Mouse (Mus musculus): Measurements from ENCODE around the gene Nisch. TPM values are rescaled to one million over a fixed set of nuclear protein-coding genes. Genes with fewer than 3 reads are reported as not detected.

The Nisch gene
- 100 to 1,000 TPM; 373 to 412 TPM for total RNA-seq (2021)

DNA sequence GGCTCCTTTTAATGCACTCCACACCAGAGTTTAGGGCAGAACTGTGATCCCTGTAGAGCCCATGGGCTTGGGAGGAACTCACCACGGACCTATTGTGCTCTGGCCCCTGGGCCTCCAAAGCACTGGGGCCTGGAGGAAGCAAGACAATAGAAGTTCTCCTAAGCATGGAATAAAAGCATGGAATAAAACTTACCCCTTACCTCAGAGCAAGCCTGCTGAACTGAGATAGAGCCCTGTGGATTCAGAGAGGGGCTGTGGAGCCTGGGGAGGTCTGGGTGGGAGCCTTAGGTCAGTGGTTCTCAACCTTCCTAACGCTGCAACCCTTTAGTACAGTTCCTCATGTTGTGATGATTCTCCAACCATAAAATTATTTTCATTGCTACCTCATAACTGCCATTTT, at the start of gene Nisch:
Gene Nisch, minus strand, starts transcription at position 101 of the 400 bp plus-strand sequence.
- intact Hi-C loops (cut with DNase I) = no loop called here
- no peak for DNase-seq (ENCODE audit: low spot score in 2 of 2)

DNA sequence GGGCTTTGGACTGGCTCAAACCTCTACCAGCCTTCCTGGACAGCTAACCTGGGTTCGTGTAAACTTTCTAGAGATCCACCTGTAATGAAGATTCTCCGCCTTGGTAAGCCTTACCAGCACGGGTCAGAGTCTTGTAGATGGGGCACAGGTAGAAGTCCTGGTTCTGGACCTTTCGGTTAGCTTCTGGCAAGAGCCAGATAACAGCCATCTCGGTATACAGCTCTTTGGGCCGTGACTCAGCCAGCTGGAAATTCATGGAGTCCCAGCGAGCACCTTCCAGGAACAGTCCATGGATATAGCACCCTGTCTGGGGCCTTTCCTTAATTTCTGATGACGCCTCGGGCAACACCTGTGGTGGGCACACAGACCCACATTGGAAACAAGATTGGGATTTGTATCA, 44.2 kb upstream of the Nisch start:
- intact Hi-C loops (cut with DNase I) = no loop called here
- no peak for DNase-seq (ENCODE audit: low spot score in 2 of 2)

DNA sequence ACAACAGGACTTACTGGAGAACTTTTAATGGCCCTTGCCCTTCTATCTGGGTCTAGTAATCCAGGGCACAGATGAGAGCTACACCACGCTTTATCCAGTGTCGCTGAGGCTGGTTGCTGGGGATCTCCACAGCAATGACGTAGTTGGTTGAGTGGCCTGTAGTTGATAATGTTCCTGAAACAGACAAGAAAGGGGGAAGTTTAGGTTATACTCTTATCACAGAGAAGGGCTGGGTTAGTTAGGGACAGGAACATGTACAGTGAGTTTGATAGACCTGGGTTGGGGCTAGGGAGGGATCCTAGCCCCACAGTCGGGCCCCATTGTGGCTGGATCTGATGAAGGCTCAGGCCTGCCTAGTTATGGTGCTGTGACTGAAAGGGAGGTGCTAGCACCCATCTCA, 43.6 kb upstream of the Nisch start:
- no peak for DNase-seq (ENCODE audit: low spot score in 2 of 2)
- intact Hi-C loops (cut with DNase I) = no loop called here

DNA sequence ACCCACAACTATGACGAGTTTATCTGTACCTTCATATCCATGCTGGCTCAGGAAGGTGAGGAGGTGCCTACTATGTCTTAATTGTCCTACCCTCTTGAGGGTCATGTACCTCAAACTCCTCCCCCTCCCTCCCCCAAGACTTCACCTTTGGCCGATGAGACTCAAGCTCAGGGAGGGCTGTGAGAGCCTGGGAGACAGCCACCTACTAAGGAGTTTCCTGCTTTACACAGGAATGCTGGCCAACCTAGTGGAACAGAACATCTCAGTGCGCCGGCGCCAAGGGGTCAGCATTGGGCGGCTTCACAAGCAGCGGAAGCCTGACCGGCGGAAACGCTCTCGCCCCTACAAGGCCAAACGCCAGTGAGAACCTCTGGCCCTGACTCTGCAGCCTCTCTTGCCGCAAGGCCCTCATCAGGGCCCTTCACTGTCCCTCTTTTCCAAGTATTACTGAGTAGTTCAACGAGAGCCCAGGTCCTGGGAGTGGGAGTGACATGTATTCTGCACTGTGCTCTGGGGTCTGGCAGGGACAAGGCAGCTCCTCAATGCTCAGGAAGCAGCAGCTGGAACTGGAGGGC, 41.8 kb upstream of the Nisch start:
- intact Hi-C loops (cut with DNase I) = no loop called here
- no peak for DNase-seq (ENCODE audit: low spot score in 2 of 2)

DNA sequence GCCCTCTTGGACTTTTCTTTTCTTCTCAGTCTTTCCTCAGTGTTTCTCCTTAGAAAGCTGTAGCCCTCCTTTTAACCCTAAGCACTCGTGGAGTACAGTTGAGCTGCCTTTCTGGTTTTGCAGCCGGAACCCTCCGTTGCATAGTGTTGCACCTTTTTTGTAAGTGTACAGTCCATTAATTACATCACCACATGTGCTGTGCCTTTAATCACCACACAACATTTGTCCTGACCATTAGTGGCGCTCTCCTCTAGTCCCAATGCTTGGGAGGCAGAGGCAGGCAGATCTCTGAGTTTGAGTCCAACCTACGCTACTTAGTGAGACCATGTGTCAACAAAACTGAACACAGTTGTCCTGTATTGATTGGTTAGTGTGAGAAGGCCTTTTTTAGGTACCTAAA, 35.3 kb upstream of the Nisch start:
- intact Hi-C loops (cut with DNase I) = loop anchor here (5.0 kb wide), 2 partner anchors 45 to 85 kb away; partner anchors contain the start of genes Capn7 and Tnnc1
- DNase-seq (ENCODE audit: low spot score in 2 of 2) = no peak

DNA sequence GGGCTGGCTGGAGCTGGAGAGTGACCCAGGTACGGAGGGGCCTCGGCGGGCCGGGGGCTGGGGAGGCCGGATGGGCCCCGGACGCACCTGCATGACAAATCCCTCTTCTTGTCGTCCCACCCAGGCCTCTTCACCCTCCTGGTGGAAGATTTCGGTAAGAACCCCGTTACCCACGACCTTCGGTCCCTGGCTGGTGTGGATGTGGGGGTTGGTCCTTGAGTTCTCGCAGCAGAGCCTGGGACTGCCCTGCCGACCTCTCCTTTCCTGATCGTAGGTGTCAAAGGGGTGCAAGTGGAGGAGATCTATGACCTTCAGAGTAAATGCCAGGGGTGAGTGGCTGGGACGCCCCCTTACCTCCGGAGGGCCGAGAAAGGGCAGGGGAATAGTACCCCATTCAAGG, 34.9 kb upstream of the Nisch start:
- DNase-seq (ENCODE audit: low spot score in 2 of 2) = no peak
- intact Hi-C loops (cut with DNase I) = loop anchor here (5.0 kb wide), 2 partner anchors 44 to 86 kb away; partner anchors contain the start of genes Capn7 and Tnnc1

DNA sequence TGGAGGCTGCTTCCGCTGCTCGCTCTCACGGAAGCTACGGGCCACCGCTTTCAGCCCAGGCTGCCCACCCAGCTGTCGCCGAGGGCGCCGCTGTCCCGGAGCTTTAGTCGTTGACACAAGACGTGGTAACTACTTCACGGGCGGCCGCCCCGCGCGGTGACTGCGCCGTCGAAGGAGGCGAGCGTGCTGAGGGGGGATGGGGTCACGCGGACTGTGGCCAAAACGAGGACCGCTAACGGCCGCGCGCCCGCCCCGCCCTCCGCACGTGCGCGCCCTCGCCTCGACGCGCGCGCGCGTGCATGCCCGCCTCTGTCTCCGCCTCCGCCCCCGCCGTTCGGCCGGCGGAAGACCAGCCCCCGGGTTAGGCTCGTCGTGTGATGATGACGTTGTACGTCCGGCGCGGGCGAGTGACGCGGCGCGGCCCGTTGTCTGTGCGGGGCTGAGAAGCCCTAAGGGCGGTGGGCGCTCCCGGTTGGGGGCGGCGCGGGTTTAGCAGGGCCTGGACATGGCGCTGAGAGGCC, 34.4 kb upstream of the Nisch start, which contains the start of the genes Phf7 and Bap1:
Gene Phf7, minus strand, starts transcription at position 234 of the 521 bp plus-strand sequence.
Gene Bap1, plus strand, starts transcription at position 367 of the 521 bp plus-strand sequence.
- DNase-seq (ENCODE audit: low spot score in 2 of 2) = peak; percentile 96
- intact Hi-C loops (cut with DNase I) = loop anchor here (5.0 kb wide), 2 partner anchors 44 to 86 kb away; partner anchors contain the start of genes Capn7 and Tnnc1

DNA sequence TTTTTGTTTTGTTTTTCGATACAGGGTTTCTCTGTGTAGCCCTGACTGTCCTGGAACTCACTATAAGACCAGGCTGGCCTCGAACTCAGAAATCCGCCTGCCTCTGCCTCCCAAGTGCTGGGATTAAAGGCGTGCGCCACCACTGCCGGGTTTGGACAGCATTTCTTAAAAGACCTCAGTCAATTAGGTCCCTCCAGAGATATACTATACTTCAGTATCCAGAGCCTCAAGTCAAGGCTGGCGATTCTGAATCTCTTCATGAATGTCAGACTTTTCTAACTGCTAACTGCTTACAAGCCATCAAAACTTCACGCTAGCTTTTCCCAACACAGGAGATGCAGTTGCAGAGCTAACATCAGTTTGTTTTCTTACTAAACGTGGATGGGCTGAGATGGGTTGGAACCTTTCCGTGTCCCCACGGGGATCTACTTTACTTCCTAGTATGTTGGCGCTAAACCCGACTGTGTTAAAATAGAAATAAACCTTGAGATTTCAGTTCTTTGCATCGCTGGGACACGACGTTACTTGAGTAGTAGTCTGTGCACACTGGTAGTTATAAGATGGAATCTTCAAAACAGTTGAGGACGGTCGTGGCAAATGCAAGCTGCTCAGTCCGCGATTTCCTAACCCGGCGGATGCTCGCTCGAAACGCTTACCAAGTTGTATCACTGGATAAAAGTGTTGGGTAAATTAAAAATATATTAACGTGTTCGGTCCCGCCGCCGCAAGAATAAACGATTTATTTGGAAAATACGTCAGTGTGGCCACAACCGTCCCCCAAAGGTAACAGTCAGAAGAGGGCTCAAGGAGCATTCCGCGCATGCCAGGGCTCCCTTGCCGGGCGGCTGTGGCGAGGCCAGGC, 33.7 kb upstream of the Nisch start:
- no peak for DNase-seq (ENCODE audit: low spot score in 2 of 2)
- intact Hi-C loops (cut with DNase I) = loop anchor here (5.0 kb wide), 2 partner anchors 43 to 87 kb away; partner anchors contain the start of genes Capn7 and Tnnc1

DNA sequence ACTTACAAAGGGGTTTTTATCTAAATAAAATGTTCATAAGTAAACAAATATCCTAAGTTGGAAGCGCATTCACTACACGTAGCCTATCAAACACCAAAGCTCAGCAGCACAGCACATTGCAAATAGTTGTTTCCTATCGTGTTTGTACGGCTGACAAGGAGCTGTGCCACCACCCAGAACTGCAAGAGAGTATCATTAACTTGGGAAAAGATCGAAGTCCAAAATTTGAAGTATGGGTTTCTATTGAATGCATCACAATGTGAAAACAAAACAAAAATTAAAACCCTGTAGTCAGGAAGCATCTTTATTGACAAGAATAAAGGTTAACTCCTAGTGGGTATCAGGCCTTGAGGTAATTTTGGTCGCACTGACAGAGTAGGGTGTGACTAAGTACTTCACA, 31.6 kb upstream of the Nisch start:
- DNase-seq (ENCODE audit: low spot score in 2 of 2) = no peak
- intact Hi-C loops (cut with DNase I) = no loop called here

DNA sequence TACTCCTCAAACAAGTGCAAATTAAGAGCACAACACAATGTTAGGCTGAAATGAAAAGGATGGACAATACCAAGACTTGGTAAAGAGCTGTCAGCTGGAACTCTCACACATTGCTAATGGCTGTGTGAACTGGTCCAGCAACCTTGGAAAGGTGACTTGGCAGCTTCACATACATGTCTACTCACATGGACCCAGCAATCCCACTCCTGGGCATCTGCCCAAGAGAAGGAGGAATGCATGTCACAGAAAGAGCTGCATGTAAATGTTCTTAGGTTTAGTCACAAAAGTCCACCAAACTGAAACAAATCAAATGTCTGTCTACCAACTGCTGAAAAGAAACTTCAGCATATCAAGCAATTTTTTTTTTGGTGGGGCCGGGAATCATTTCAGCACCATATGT, 29.2 kb upstream of the Nisch start:
- intact Hi-C loops (cut with DNase I) = no loop called here
- no peak for DNase-seq (ENCODE audit: low spot score in 2 of 2)

DNA sequence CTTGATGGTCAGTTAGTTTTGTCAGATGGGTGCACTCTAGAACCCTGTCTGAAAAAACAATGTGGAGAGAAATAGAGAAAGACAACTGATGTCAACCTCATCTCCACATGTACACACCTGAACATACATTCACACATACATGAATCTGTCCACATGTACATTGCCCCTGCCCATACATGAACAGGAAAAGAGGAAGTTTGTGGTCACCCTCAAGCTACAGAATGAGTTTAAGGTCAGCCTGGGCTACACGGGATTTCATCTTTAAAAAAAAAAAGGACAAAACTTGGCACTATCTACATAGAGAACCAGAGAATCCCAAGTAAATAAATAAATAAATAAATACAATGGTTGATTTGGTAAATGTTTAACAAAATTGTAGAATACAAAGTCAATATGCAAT, 28.0 kb upstream of the Nisch start:
- intact Hi-C loops (cut with DNase I) = no loop called here
- DNase-seq (ENCODE audit: low spot score in 2 of 2) = no peak

DNA sequence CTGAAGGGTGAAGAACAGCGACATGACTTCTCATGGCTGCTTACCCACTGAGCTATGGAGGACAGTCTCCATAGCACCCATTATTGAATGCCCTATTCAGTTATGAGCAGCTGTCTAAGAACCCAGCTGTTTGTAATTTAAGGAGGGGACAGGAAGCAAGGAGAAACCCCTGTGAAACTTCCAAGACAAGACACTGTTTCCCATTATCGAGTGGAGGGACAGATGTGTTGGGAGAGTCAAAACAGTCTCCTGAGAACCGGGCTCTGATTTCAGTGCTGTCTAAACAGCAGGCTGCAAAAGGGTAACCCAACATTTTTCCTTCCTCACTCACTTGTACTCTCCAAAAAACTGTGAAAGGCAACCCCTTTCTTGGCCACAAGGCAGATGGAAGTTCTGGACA, 23.8 kb upstream of the Nisch start:
- intact Hi-C loops (cut with DNase I) = no loop called here
- no peak for DNase-seq (ENCODE audit: low spot score in 2 of 2)

DNA sequence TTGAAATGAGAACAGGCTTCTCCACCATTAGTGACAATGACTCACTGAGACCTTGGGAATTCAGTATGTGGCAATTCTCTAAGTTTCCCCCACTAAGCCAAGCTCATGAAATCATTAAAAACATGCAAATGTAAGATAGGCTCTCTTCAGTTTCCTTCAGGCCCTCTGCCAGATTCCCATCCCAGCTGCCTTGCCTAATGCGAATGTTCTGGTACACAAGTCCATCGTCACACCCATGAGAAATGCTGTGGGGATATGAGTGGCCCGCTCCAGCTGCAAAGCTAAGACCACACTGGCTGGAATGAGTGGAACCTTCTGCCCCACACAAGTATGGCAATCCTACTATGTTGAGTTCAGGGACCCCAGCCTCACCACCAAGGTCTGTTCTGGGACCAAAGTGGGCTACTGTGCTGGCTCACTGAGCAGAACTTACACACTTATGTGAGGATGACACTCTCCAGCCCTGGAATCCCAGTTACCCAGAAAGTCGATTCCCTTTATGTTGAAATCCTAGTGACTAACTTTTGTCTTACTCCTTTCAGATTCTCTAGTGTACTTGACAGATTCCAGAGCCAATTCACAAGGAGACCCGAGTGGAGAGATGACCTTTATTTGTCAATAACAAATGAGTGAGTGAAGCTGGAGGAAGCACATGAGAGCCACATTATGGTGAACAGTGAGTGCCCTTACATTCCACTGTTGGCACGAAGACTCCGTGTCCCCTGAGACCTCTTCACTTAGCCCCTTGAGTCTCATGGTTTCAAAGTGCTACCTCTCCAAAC, 20.5 kb upstream of the Nisch start:
- intact Hi-C loops (cut with DNase I) = no loop called here
- DNase-seq (ENCODE audit: low spot score in 2 of 2) = no peak

DNA sequence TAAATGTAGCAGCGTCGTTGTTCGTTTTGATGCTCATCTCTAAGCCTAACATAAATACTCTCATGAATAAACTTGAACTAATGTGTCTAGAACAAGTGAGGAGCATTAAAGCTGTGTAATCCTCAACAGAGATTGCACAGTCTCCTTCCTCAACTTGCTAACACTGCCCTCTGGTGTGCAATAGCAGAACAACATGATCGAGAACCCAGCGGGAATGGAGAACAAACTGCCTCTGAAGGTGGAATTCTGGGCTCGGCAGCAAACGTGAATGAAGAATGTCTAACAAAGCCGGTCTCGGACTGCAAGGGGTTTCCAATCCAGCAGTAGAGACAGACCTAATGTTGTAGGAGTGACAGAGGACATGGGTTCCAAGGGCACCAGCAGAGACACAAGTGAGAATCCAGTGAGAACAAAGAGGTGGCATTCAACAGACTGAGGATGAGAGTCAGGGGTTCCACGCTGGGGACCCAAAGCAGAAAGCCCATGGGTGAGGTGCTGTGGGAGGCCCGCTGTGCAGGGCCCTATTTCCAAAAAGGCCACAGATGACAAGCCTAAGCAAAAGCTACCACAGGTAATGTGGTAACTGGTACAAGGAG, 17.3 kb upstream of the Nisch start:
- peak; percentile 77 to 86 for DNase-seq (ENCODE audit: low spot score in 2 of 2)
- intact Hi-C loops (cut with DNase I) = no loop called here

DNA sequence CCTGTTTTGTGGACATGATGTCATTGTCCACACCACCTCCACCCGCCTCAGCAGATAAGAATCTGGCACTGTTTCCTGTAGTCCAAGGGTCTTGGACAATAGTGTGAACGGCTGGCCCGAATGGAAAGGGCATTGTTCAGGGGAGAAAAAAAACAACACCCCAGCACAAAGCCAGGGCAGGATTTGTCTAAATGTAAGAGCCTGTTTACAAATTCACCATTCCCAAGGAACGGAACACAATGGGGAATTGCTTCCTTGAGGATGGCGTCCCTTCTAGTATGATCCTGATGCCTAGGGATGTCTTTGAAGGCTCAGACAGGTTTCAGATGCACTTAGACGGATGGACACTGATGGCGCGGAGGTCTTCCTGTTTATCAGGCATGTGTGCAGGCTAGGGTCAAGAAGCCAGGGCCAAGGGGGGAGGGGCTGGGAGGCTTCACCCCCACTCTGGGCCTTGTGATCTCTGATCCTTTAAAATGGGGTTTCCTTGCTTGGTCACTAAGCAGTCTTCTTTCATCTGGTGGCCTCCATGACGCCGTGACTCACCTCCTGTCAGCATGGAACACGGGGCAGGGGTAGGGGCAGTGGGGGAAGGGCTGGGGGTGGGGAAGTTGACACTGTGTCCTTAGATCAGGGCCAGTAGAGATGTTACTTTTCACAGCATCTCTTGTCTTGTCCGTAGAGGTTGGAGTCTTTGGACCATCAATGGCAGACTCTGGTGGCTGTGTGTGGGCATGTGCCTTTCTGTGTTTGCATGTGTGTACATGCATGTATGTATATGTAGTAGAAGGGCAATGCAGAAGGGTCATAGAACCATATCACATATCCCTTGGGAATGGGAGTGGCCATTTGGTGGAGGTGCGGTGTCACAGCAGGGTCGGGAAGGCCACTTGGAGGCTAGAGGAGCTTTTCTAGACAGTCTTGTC, 16.6 kb upstream of the Nisch start:
- DNase-seq (ENCODE audit: low spot score in 2 of 2) = no peak
- intact Hi-C loops (cut with DNase I) = no loop called here

DNA sequence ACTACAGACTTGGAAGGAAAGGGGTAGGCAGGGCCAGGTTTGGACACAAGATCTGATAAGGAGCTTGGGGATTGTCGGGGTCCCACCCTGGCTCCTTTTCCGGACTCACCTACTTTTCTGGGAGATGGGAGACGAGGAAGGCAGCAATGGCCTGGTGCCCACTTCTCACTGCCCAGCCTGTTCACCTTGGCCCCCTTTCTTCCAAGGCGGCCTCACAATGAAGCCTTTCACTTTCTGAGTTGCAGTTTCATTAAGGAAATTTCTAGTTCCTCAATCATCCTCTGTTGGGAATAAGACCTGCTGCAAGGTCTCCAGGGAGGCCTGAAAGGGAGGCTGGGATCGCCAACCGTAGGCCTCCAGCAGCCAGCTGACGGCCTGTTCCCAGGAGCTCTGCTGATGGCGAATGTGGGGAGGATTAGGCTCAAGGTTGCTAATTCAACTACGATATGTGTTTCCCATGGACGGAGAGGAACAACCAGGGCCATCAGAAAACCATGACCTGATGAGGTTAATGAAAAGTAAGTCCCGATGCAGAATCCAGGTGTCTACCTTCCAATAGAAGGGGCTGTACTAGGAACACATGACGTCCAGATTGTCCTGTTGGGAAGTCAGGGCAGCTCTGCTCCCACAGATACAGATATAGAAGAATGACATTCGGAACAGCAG, 15.8 kb upstream of the Nisch start:
- DNase-seq (ENCODE audit: low spot score in 2 of 2) = no peak
- intact Hi-C loops (cut with DNase I) = no loop called here

DNA sequence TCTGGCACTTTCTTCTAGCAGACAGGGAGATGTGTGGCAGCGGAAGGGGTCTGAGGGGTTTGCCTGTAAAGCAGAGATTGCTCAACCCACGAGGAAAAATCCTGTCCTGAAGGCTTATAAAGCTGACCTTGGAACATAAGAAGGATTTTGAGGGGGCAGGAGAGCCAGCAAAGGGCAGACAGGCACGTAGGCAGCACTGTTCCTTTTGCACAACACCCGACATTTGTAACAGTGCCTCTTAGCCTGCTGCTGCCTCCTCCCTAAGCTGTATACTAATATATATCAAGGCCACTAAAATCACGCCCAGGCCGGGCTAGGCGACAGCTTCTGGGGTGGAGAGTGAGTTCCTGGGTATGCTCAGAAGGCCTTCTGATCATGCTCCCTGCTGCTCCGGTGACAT, 13.7 kb upstream of the Nisch start:
- intact Hi-C loops (cut with DNase I) = no loop called here
- no peak for DNase-seq (ENCODE audit: low spot score in 2 of 2)

DNA sequence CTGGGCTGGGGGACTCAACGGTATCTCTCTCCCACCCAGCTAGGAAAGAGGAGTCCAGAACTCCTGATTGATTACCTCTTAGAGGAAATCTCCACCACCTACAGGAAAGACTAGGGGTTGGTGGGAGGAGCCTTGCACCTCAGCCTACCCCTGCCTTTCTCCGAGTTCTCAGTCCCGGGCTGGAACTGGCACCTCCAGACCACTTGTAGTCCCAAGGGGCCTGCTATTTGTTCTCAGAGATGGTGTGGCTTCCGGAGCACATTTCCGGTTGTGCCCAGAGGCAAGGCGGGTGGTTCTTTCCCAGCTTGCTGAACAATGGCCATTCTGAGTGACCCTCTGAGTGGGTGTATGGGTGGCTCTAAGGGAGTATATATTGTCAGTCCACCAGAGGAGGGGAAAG, 11.5 kb upstream of the Nisch start:
- no peak for DNase-seq (ENCODE audit: low spot score in 2 of 2)
- intact Hi-C loops (cut with DNase I) = no loop called here
